Mouse (Mus musculus) small intestine, adult 2 months (tissue): ENCODE measurements around the gene Rps6kc1.

Source experiments
- CTCF ChIP-seq: fragments of 200-500 bp; IDR thresholded peaks from 2 replicates; pipeline ENCODE4 v1.5.1; 2012; ENCODE audit warnings: low read depth, mild to moderate bottlenecking, control low read depth, inconsistent platforms, low read length, moderate library complexity, mixed read lengths; ENCODE audit not compliant: insufficient replicate concordance, insufficient read length; ENCODE audit errors: extremely low read depth
- POLR2A ChIP-seq: fragments of 200-500 bp; IDR thresholded peaks from 2 replicates; pipeline ENCODE4 v1.6.1; 2012; ENCODE audit warnings: low read depth, mild to moderate bottlenecking, control low read depth, inconsistent platforms, low read length, moderate library complexity

- TF ChIP-seq POLR2A (no peak), CTCF (no peak)
Measured at GRCm38 (mm10) chr1:190748937-190749336, 162.6 kb downstream of the Rps6kc1 start.
